Mouse (Mus musculus) urinary bladder, postnatal 25 days (tissue): ENCODE measurements at regions not wholly inside any gene's neighbourhood (a gene's known extent, or its start where the extent isn't known, plus 50 kb on each side); places are given as distances from the start of the nearest gene placed in this dataset.
"Not testable (repeated sequence)": the region's sequence is repeated elsewhere in the genome, so short reads cannot be mapped to it uniquely, and the experiment has no call there.

Experiments used
- DNase-seq: peaks from one replicate; pipeline ENCODE4 v3.0.0; 2022; ENCODE audit warnings: low spot score

GRCm38 (mm10) chr9:31653788-31654187, 189.5 kb upstream of the Tmem45b start:
- DNase-seq, result no peak

GRCm38 (mm10) chr9:31650362-31651130, 186.3 kb upstream of the Tmem45b start:
- DNase-seq, result no peak

GRCm38 (mm10) chr9:31649073-31649472, 184.8 kb upstream of the Tmem45b start:
- DNase-seq, result no peak

GRCm38 (mm10) chr9:31648551-31648950, 184.3 kb upstream of the Tmem45b start:
- no peak for DNase-seq

- peak; percentile 40 for DNase-seq
Observed at GRCm38 (mm10) chr9:31645114-31645513, 180.9 kb upstream of the Tmem45b start.

- no peak for DNase-seq
Observed at GRCm38 (mm10) chr9:31644106-31644505, 179.8 kb upstream of the Tmem45b start.

- DNase-seq, result no peak
Observed at GRCm38 (mm10) chr9:31642169-31642568, 177.9 kb upstream of the Tmem45b start.

GRCm38 (mm10) chr9:31628291-31628690, 164.0 kb upstream of the Tmem45b start:
- DNase-seq, result no peak

GRCm38 (mm10) chr9:31621553-31621952, 157.3 kb upstream of the Tmem45b start:
- not testable (repeated sequence) for DNase-seq

GRCm38 (mm10) chr9:31619344-31619743, 155.1 kb upstream of the Tmem45b start:
- DNase-seq, result no peak

GRCm38 (mm10) chr9:31614250-31614945, 150.1 kb upstream of the Tmem45b start:
- no peak for DNase-seq

- no peak for DNase-seq
Observed at GRCm38 (mm10) chr9:31611036-31611695, 146.9 kb upstream of the Tmem45b start.

- no peak for DNase-seq
Observed at GRCm38 (mm10) chr9:31610631-31611030, 146.4 kb upstream of the Tmem45b start.

GRCm38 (mm10) chr9:31610212-31610611, 145.9 kb upstream of the Tmem45b start:
- DNase-seq, result peak; percentile 19

- DNase-seq, result no peak
Observed at GRCm38 (mm10) chr9:31609731-31610130, 145.5 kb upstream of the Tmem45b start.

- no peak for DNase-seq
Observed at GRCm38 (mm10) chr9:31608084-31608870, 144.0 kb upstream of the Tmem45b start.

GRCm38 (mm10) chr9:31606936-31607335, 142.7 kb upstream of the Tmem45b start:
- no peak for DNase-seq

- DNase-seq, result no peak
Observed at GRCm38 (mm10) chr9:31604497-31605090, 140.3 kb upstream of the Tmem45b start.

- DNase-seq, result no peak
Observed at GRCm38 (mm10) chr9:31602707-31603106, 138.4 kb upstream of the Tmem45b start.

GRCm38 (mm10) chr9:31595096-31595495, 130.8 kb upstream of the Tmem45b start:
- DNase-seq, result no peak

- DNase-seq, result no peak
Observed at GRCm38 (mm10) chr9:31587671-31588070, 123.4 kb upstream of the Tmem45b start.

- no peak for DNase-seq
Observed at GRCm38 (mm10) chr9:31583983-31584382, 119.7 kb upstream of the Tmem45b start.
